Mouse (Mus musculus) G1E (cell line): ENCODE results near the gene 4930544D05Rik. TPM values are rescaled to one million over a fixed set of nuclear protein-coding genes. Genes with fewer than 3 reads are reported as not detected.
A peak's percentile ranks its signal among the peaks of the same experiment; 100 is the strongest.

Source experiments
- ATAC-seq: 2 replicates; pipeline ENCODE4 v1.8.0; 2016; ENCODE audit warnings: mild to moderate bottlenecking; ENCODE audit not compliant: insufficient number of reproducible peaks, poor library complexity, low FRiP score, severe bottlenecking; ENCODE audit errors: extremely low read depth
- DNase-seq: peaks from one replicate; pipeline ENCODE4 v3.0.0; 2012; ENCODE audit warnings: low spot score
- H3K27me3 ChIP-seq: 2 replicates; pipeline ENCODE4 v1.6.1; 2012; ENCODE audit warnings: mild to moderate bottlenecking, low read length, inconsistent platforms; ENCODE audit not compliant: insufficient read depth
- H3K36me3 ChIP-seq: replicated peaks from 2 replicates; pipeline ENCODE3; 2012; ENCODE audit warnings: mild to moderate bottlenecking, inconsistent platforms
- H3K4me1 ChIP-seq: 2 replicates; pipeline ENCODE4 v1.6.1; 2012; ENCODE audit warnings: low read depth, low read length, inconsistent platforms, mixed read lengths; ENCODE audit not compliant: insufficient read depth
- H3K4me3 ChIP-seq: 2 replicates; pipeline ENCODE4 v1.5.1; 2012; ENCODE audit warnings: low read depth, mild to moderate bottlenecking, inconsistent platforms, low read length, moderate library complexity, mixed read lengths
- H3K9me3 ChIP-seq: replicated peaks from 2 replicates; pipeline ENCODE4 v1.6.1; 2012; ENCODE audit warnings: inconsistent platforms
- CTCF ChIP-seq: IDR thresholded peaks from 2 replicates; pipeline ENCODE4 v1.5.1; 2012; ENCODE audit warnings: low read depth, low read length, inconsistent platforms, mixed read lengths
- GATA1 ChIP-seq: IDR thresholded peaks from 2 replicates; pipeline ENCODE4 v1.6.1; 2012; ENCODE audit warnings: borderline replicate concordance, low read length, inconsistent platforms, mixed read lengths
- GATA2 ChIP-seq: IDR thresholded peaks from 2 replicates; pipeline ENCODE4 v1.6.1; 2012; ENCODE audit warnings: low read depth, low read length, inconsistent platforms, borderline replicate concordance
- POLR2AphosphoS5 ChIP-seq: IDR thresholded peaks from 2 replicates; pipeline ENCODE4 v1.6.1; 2012; ENCODE audit warnings: low read depth, low read length, inconsistent platforms; ENCODE audit not compliant: insufficient replicate concordance
- TAL1 ChIP-seq: conservative IDR thresholded peaks from 2 replicates; pipeline ENCODE4 v1.6.1; 2012; ENCODE audit warnings: low read depth, low read length, inconsistent platforms, mixed read lengths
- polyA plus RNA-seq: library from polyadenylated mRNA; stranded (reverse); fragments of >175 nt; gene quantifications from 2 replicates; pipeline ENCODE4 v1.2.3, GENCODE M21; 2012
- total RNA-seq, 2 experiments: library from RNA; stranded (forward) in 1 of 2; stranded (reverse) in 1 of 2; fragments of 200-1000 nt in 1 of 2; fragments of >200 nt in 1 of 2; fragmentation: Nextera tagmentation in 1 of 2; gene quantifications; 2 replicates each; pipeline ENCODE4 v1.2.3; 2014 to 2017

4930544D05Rik gene
- total and polyA plus RNA-seq, 3 experiments: not detected

- Histone ChIP-seq H3K36me3 (peaks cover 83% of the 10 kb centered on the region), H3K27me3 (no peaks in the 10 kb centered on the region), H3K4me3 (peak overlapping the region; percentile 80; the same call in 1 of the 2 replicates), H3K4me1 (peaks cover 75% of the 10 kb centered on the region), H3K9me3 (no peaks in the 10 kb centered on the region)
- ATAC-seq (no peak), DNase-seq (no peak)
- TF ChIP-seq POLR2AphosphoS5 (peak; percentile 88; the same call in 1 of the 2 replicates), CTCF (no peak)
Measured at GRCm38 (mm10) chr11:70649185-70649734, 33.6 kb downstream of the 4930544D05Rik start.

- TF ChIP-seq GATA2 (no peak), CTCF (no peak), POLR2AphosphoS5 (no peak), TAL1 (no peak), GATA1 (no peak)
- H3K36me3 ChIP-seq: peaks cover 70% of the 10 kb centered on the region
- no peak for DNase-seq
- no peak for ATAC-seq
- no peaks in the 10 kb centered on the region for H3K27me3 ChIP-seq
- H3K4me3 ChIP-seq: peak overlapping the region; percentile 100; the same call in 1 of the 2 replicates
- H3K9me3 ChIP-seq: no peaks in the 10 kb centered on the region
- H3K4me1 ChIP-seq: peaks cover 68% of the 10 kb centered on the region
Measured at GRCm38 (mm10) chr11:70650322-70651175, 34.9 kb downstream of the 4930544D05Rik start.

- Histone ChIP-seq H3K27me3 (no peaks in the 10 kb centered on the region), H3K4me3 (peak overlapping the region; percentile 100; the same call in 1 of the 2 replicates), H3K4me1 (peaks cover 68% of the 10 kb centered on the region), H3K9me3 (no peaks in the 10 kb centered on the region), H3K36me3 (peaks cover 63% of the 10 kb centered on the region)
- no peak for TF ChIP-seq POLR2AphosphoS5
- TF ChIP-seq CTCF: no peak
- TF ChIP-seq GATA2: no peak
- no peak for TF ChIP-seq GATA1
- TF ChIP-seq TAL1: no peak
- no peak for ATAC-seq
- no peak for DNase-seq
Measured at GRCm38 (mm10) chr11:70651391-70651790, 35.7 kb downstream of the 4930544D05Rik start.

- Histone ChIP-seq H3K4me3 (peak overlapping the region; percentile 100), H3K9me3 (no peaks in the 10 kb centered on the region), H3K27me3 (no peaks in the 10 kb centered on the region), H3K36me3 (peaks cover 63% of the 10 kb centered on the region), H3K4me1 (peaks cover 74% of the 10 kb centered on the region)
- 0 out of 2 replicates have a peak, but pooled peaks have one; percentile 77 for TF ChIP-seq POLR2AphosphoS5
- TF ChIP-seq TAL1: no peak
- DNase-seq (no peak), ATAC-seq (no peak)
Measured at GRCm38 (mm10) chr11:70652029-70652883, 36.6 kb downstream of the 4930544D05Rik start.

- ATAC-seq: no peak
- Histone ChIP-seq H3K36me3 (peaks cover 62% of the 10 kb centered on the region), H3K4me1 (peaks cover 78% of the 10 kb centered on the region), H3K27me3 (no peaks in the 10 kb centered on the region), H3K9me3 (no peaks in the 10 kb centered on the region), H3K4me3 (peak overlapping the region; percentile 100)
- no peak for TF ChIP-seq POLR2AphosphoS5
- no peak for TF ChIP-seq GATA1
- no peak for TF ChIP-seq CTCF
- TF ChIP-seq GATA2: no peak
- TF ChIP-seq TAL1: no peak
- DNase-seq: no peak
Measured at GRCm38 (mm10) chr11:70652884-70653344, 37.3 kb downstream of the 4930544D05Rik start.
